Mouse (Mus musculus): ENCODE data around the gene Trim38.

The Trim38 gene

DNA sequence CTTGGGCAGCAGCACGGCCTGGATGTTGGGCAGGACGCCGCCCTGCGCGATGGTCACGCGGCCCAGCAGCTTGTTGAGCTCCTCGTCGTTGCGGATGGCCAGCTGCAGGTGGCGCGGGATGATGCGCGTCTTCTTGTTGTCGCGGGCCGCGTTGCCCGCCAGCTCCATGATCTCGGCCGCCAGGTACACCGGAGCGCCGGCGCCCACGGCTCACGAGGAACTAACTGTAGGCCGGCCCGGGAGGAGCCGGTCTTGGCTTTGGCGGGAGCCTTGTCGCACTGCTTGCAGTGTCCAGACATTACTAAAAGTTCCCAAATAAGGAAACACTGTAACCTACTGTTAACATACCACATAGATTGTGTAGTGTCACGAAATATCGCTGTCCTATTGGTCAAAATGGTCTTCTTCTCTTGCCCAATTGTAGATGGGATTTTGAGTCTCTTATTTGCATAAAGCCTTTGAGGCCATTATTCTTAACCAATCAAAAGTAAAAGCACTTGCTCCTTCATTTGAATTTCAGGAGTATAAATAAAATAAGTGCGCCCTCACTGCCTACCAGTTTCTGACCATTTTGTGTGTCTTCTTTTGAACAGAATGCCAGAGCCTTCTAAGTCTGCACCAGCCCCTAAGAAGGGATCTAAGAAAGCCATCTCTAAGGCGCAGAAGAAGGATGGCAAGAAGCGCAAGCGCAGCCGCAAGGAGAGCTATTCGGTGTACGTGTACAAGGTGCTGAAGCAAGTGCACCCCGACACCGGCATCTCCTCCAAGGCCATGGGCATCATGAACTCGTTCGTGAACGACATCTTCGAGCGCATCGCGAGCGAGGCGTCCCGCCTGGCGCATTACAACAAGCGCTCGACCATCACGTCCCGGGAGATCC is 23.3 kb upstream of the Trim38 start, which contains the start of gene Hist1h2bb:
Gene Hist1h2bb (plus strand): TSS at position 534 of the 880 bp plus-strand sequence.
- peak; percentile 60 to 72 for DNase-seq

DNA sequence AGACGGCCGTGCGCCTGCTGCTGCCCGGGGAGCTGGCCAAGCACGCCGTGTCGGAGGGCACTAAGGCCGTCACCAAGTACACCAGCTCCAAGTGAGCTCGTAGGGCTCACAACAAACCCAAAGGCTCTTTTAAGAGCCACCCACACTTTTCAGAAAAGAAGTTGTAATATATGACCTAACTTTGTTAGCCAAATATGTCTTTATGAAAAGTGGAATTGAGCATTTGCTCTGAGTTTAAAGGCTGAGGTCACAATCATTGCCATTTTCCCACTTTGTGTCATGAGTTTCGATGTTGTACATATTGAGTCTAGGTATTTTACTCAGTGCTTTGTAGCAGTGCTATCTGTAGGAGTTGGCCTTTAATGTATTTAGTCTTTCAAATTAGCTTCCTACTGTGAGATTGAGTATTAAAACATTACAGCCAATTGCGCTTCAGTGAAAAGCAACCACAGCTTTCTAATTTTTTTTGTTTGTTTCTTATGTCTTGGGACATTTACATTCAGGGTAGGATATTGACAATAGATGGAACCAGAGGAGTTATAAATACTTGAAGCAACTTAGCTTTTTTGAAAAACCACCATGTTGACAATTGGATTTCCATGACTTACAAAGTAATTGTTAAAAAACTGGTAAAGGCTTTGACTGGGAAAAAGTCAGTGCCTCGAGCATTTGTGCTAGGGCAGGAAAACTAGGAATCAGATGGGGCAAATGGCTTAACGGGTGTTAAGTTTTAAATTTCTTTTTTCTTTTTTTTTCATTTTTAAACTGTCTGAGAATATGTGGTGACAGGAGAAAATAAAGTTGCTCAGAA is 22.4 kb upstream of the Trim38 start:
- no peak for DNase-seq

DNA sequence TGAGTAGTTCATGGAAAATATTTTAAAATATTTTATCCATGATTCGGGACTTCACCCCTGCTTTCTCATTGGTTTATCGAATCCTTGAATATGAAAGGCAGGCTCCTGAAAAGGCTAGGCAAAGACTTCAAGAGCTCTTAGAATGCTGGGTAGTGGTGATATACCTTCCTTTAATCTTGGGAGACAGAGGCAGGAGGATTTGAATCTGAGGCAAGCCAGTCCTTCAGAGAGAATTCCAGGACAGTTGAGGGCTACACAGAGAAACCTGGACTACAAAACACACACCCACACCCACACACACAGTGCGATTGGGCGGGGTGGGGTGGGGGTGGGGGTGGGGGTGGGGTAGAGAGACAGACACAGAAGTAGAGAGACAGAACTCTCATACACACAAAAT is 21.8 kb upstream of the Trim38 start:
- no peak for DNase-seq

DNA sequence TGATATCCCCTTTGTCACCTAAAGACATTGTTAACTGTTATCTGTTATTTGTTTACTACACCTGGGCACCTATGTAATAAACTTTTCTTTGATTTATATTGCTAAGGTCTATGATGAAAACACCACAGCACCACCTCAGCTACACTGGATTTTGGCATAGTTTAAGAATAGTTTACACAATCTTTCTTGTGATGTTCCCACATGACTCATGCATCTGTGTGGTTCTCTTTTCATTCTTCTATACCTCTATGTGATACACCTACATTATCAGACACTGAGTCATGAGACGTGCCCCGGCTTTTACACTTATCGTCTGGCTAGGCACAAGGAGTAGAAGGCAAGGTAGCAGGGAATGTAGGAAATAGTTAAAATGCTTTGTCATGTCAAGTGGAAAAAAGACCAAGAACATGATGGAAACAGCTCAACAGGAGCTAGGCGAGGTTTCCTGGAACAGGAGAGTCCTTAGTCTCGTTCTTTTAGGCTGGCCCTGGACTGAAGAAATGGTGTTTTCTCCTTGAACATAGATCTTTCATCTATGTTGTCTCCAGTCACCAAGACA is 20.1 kb upstream of the Trim38 start:
- DNase-seq, result no peak

DNA sequence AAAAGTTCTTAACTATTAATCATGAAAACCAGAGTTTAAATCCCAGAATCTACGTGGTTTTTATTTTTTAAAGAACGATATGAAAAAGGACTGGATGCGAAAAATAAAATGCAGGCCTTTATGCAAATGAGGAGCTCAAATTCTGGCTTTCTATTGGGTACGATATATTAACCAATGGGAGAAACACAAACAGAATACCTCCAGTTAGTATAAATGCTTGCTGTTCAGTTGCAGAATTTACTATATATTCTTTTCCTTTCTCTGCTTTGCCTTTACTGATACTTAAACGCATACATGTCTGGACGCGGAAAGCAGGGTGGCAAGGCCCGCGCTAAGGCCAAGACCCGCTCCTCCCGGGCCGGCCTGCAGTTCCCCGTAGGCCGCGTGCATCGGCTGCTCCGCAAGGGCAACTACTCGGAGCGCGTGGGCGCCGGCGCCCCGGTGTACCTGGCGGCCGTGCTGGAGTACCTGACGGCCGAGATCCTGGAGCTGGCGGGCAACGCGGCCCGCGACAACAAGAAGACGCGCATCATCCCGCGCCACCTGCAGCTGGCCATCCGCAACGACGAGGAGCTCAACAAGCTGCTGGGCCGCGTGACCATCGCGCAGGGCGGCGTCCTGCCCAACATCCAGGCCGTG is 18.8 kb upstream of the Trim38 start, which contains the start of gene Hist1h2ab:
Gene Hist1h2ab (plus strand): TSS at position 288 of the 639 bp plus-strand sequence.
- DNase-seq, result peak; percentile 33 to 62

DNA sequence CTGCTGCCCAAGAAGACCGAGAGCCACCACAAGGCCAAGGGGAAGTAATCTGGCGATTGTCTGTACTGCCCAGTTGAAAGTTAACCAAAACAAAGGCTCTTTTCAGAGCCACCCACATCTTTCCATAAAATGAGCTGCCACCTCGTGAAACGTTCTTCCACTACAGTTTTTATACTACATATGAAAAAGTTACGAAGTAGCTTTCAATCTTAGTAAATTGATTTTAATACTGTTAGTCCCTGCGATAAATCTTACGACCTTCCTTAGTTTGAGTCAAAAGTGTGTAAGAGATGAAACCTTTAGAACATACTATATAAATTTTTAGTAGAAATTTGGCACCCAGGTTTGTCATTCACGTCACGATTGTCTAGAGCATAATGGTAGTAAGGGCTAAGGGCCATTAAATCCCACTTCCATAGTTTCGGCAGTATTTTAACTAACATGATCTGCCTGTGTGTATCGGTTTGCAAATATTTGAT is 18.2 kb upstream of the Trim38 start:
- no peak for DNase-seq

DNA sequence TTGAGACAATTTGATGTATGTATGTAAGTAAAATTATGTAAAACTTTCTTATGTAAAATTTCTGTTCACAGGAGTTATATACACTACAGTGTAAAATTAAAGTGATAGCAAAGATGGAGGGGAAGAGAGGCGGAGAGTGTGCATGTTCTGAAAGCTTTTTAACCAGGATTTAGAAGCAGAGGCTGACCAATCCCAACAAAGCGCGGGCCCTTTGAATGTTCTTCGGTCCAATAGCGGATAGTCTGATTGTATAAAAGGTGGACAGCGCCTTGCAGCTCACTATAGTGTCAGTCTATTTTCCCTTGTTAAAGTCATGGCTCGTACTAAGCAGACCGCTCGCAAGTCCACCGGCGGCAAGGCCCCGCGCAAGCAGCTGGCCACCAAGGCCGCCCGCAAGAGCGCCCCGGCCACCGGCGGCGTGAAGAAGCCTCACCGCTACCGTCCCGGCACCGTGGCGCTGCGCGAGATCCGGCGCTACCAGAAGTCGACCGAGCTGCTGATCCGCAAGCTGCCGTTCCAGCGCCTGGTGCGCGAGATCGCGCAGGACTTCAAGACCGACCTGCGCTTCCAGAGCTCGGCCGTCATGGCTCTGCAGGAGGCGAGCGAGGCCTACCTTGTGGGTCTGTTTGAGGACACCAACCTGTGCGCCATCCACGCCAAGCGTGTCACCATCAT is 17.5 kb upstream of the Trim38 start, which contains the start of gene Hist1h3b:
Gene Hist1h3b (plus strand): TSS at position 201 of the 675 bp plus-strand sequence.
- peak; percentile 78 to 84 for DNase-seq

DNA sequence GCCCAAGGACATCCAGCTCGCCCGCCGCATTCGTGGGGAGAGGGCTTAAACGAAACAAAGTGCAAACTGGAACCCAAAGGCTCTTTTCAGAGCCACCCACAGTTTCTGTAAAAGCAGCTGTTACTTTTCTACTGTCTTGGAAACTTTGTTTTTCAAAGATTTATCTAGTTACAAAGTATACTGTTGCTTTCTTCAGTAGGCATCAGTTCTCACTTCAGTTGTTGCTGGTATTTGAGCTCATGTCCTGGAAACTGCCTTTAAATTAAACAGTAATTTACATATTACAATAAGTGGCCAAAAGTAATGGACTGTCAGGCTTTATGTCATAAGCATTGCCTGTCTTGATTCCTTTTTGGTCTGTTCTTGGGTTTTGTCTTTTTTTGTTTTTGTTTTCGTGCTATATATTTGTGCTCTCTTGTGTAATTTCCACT is 17.0 kb upstream of the Trim38 start:
- no peak for DNase-seq

DNA sequence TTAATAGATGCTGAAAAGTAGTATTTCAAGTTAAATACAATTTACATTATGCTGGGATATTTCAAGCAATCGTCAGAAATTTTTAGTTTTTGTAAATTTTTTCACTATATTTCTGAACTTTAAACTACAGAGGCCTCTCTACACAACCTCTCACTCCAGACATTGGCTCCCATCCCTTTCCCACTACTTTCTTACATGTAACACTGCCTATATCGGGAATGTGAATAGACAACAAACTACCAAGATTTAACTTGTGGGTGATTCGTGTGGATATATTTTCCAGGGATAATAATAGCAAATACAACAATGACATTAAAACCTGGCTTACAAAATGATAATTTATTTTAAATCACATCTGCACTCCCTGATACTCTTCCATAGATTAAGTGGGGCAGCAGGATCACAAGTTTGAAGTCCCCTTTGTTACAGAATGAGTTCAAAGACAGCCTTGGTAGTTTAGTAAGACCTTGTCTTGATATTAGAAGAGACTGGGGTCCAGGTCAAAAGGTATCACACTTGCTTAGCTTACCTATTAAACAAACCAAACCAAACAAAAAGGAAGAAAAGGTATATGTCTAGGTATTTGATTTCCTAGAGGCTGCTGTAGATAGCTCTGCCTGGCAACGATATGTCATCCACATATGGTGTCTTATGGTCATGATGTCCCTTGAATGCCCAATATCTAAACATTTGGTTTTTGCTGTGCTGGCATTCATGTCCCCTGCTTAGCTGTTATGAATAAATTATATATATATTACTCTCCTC is 16.2 kb upstream of the Trim38 start:
- no peak for DNase-seq

DNA sequence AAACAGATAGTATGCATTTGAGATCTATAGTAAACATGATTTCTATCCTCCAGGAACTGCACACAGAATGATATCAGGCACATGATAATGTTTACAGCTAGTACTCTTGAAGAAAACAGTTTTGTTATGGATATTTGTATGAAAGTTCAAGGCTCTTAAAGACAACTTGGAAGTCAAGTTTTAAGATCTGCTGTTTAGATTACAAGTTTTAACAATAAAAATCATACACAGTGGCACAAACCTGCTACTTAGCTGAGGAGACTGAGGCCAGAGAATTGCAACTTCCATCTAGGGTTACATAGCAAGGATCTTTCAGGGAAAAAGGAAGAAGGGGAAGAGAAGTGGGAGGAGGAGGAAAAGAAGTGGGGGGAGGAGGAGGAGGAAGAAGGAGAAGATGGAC is 14.7 kb upstream of the Trim38 start:
- no peak for DNase-seq

DNA sequence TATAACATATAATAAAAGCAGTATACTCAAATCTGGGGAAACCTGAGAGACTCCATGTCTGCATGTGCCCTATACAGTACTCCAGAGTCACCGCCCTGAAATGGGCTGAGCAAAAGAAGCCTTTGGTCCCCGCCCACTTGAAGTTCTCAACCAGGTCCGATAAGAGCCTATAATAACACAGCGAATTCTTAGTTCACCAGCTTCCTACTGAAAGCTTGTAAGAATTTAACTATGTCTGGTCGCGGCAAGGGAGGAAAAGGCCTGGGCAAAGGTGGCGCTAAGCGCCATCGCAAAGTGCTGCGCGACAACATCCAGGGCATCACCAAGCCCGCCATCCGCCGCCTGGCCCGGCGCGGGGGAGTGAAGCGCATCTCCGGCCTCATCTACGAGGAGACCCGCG is 12.9 kb upstream of the Trim38 start, which contains the start of gene Hist1h4b:
Gene Hist1h4b (plus strand): TSS at position 224 of the 400 bp plus-strand sequence.
- peak; percentile 77 to 84 for DNase-seq

DNA sequence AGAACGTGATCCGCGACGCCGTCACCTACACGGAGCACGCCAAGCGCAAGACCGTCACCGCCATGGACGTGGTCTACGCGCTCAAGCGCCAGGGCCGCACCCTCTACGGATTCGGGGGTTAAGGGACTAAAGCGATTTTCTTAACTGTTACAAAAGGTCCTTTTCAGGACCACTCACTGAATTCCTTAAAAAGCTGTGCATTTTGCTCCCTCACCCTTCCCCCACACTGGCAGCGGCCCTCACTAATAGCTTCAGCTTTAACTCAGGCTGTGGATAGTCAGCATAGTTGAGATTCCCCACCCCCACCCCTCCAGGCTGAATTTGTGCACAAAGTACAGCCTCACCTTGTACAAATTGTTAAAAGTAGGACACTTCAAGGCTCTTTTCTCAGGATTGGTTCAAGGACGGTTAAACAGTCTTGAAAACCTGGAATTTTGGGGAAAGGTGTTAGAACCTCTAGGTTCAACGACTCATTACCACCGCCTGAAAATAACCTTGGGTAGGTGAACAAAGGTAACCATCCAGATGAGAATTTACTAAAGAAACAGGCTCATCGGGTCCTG is 12.4 kb upstream of the Trim38 start:
- no peak for DNase-seq

DNA sequence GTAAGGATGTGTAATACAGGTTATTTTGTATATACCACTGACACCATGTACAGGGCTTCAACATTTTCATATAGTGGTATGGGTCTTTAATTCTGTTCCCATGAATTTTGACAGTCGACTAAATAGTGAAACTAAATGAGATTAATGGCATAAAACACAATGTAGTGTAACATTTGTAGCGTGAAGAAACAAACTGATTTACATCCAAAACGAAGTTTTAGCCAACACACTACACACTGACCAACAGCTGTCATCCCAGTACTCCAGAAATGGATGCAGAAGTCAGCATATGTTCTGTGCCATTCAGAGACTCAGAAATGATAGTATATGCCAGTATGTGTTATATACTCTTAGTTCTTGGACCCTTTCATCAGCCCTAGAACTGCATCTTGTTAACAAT is 11.8 kb upstream of the Trim38 start:
- no peak for DNase-seq

DNA sequence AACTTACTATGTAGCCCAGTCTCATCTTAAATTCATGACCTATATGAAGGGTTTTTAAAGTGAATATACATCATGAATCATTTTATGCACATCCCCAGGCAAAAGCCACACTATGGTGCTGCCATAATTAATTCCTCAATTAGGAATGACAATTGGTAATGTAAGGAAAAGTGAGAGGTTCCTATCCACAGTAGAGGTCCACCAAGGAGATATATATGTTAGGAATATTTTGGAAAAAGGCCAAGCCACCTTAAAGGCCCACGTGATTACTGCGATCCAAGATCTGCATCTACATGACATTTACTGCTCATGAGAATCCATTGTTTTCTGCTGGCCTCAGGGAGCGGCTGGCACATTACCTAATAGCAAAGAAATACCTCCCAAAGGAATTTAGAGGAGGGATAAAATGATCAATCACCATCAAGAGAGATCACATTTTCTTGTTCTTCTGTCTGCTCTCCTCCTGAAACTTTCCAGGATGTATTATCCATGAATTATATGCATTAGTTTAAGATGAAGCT is 10.4 kb upstream of the Trim38 start:
- no peak for DNase-seq

DNA sequence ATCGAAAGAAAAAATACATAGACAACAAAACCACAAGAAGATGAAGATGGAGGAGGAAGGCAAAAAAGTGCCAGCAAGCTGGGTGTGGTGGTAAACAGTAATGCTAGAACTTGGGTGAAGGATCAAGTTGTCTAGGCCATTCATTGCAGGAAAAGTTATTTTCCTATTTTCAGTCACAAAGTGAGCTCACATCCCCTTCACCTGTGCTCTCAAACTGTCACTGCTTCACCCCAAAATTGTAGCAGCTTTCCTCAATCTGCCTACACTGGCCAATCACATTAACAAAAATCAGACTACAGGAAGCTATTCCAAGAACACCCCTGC is 9.8 kb upstream of the Trim38 start:
- no peak for DNase-seq

DNA sequence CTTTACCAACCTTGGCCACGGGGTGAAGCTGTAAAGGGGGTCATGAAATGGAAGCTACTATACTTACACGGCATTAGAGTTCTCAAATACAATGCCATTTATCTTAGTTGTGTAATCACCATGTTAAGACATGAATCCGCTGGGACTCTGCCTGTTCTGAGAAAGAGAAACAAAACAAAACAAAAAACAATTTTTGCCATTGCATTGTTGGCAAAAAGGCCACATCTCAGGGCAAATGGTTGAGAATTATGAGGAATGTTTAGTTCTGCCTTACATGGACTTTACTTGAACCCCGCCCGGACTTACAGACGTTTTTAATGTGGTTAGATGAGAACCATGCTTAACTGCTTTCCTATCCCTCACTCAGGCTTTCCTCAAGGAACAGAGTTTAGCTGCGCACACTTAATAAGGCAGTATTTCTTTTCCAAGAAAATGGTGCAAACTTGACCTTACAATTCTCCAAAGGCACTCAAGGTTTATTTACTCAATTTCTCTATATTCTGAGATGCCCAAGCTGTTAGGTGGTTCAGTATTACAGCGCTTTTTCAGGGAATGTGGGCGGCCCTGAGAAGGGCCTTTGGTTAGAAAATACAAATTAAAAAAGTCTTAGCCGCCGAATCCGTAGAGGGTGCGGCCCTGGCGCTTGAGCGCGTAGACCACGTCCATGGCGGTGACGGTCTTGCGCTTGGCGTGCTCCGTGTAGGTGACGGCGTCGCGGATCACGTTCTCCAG is 9.3 kb upstream of the Trim38 start:
- no peak for DNase-seq

DNA sequence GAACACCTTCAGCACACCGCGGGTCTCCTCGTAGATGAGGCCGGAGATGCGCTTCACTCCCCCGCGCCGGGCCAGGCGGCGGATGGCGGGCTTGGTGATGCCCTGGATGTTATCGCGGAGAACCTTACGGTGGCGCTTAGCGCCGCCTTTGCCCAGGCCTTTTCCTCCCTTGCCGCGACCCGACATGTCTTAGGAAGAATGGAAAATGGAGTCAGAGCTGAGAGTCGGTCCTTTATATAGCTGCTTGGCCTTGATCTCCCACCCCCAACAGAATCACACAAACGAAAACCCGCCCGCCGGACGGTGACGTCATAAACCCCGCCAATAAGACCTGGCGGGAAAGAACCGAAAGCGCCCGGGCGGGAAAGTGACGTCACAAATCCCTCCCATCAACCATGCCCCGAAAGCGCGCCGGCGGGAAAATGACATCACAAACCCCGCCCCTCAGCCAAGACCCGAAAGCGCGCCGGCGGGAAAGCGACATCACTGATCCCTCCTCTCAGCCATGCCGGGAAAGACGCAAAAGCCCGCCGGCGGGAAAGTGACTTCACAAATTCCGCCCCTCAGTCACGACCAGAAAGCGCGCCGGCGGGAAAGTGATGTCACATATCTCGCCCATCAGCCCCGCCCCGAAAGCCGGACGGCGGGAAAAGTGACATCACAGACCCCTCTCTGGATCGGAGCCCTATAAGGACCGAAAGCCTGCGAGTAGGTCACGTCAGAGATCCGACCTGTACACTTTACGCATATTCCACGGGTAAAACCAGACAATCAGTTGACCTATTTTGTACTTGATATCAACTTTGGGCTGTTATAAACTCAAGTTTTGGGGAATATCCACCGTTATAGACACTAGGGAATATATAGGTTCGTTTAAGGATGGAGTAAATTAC is 8.5 kb upstream of the Trim38 start, which contains the start of gene Hist1h4a:
Gene Hist1h4a (minus strand): TSS at position 259 of the 893 bp plus-strand sequence.
- DNase-seq, result peak; percentile 98 to 99

Data from cerebellum, postnatal 36 days (tissue).